Mouse (Mus musculus) left cerebral cortex, postnatal 10 days (tissue): ENCODE data around the gene Gsdma2. TPM values are rescaled to one million over a fixed set of nuclear protein-coding genes. Genes with fewer than 3 reads are reported as not detected.
"Not testable (repeated sequence)": the region's sequence is repeated elsewhere in the genome, so short reads cannot be mapped to it uniquely, and the experiment has no call there.

Experiments
- DNase-seq, 2 experiments: peaks; one replicate each; pipeline ENCODE4 v3.0.0; 2021 to 2022; ENCODE audit warnings: low spot score in 2 of 2, mixed read lengths in 1 of 2; ENCODE audit errors: extremely low spot score in 1 of 2
- intact Hi-C: fragments of 180-260 bp; cut with DNase I; formaldehyde crosslinking; loops from one replicate; pipeline ENCODE4 v1.15.1; 2025
- total RNA-seq, 2 experiments: library from RNA; stranded (reverse); gene quantifications; 2 replicates each; pipeline ENCODE4 v1.2.3; 2021

Gsdma2 gene
- not detected for total RNA-seq

DNA sequence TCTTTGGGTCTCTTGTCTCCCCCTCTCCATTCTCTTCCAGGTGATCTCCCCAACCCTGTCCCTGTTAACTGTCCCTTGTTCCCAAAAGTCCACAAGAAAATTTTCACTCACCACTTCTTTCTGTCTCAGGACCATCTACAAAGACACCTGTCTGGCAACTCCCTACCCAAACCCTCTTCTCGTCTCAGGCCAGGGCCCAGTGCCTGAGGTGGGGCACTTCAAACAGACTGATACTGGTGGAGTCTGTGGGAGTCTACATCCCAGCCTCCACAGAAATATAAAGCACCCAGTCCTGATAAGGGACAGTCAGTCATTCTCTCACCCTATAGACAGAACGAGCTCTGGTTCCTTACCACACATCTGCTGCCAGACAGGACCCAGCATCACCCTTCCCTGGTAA, at the start of gene Gsdma2:
Gene Gsdma2, plus strand, starts transcription at position 301 of the 400 bp plus-strand sequence.
- no peak for DNase-seq
- intact Hi-C loops: no loop called here

DNA sequence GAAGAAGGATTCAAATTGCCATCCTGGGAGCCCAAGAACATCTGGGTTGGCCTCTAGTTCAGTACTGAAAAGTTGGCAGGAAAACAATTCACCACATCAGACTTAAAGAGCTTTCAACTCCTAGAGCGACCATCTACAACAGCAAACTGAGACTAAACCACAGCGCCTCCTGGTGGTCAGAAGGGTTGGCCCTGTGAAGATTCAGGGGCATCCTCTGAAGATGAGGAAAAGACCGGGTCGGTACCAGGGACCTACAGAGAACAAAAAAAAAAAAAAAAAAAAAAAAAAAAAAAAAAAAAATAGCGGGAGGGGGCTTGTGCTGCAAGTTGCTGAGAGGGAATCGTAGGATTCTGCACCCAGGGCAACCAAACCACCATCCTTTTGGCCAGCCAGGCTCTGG, 49.2 kb upstream of the Gsdma2 start:
- DNase-seq: peak in 1 of 2 experiments; percentile 60
- intact Hi-C loops: no loop called here

DNA sequence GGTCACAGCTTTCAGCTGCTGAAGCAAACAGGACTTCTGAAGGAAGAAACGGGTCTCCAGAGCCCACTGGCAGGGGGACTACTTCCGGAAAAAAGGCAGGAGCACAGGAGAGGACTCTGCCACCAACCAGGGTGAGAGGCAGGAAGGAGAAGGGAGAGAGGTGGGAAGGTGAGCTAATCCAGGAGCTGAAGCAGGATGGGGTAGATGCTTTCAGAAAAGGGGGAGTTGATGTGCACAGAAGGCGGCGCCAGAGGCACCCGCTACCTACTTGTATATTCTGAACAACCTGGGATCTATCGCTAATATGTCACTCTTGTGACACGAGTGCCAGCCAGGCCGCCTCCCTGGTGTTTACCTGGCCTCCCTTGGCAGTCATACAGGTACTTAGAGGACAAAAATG, 48.6 kb upstream of the Gsdma2 start, which contains the start of gene Lrrc3c:
Gene Lrrc3c, plus strand, starts transcription at position 301 of the 400 bp plus-strand sequence.
- intact Hi-C loops: no loop called here

DNA sequence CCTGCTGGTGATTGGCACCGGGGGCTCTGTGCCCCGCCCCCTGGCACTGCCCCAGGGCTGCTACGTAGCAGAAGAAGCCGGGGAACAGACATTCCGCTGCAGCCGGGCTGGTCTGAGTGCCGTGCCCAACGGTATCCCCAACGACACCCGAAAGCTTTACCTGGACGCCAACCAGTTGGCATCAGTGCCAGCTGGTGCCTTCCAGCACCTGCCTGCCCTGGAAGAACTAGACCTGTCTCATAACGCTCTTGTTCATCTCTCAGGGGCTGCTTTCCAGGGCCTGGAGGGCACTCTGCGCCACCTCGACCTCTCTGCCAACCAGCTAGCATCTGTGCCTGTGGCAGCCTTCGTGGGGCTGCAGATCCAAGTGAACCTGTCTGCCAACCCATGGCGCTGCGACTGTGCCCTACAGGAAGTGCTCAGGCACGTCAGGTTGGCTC, 47.7 kb upstream of the Gsdma2 start:
- DNase-seq: no peak
- intact Hi-C loops: no loop called here

More for the DNA sequence above, 48.6 kb upstream of the Gsdma2 start, which contains the start of gene Lrrc3c:
- DNase-seq: no peak

DNA sequence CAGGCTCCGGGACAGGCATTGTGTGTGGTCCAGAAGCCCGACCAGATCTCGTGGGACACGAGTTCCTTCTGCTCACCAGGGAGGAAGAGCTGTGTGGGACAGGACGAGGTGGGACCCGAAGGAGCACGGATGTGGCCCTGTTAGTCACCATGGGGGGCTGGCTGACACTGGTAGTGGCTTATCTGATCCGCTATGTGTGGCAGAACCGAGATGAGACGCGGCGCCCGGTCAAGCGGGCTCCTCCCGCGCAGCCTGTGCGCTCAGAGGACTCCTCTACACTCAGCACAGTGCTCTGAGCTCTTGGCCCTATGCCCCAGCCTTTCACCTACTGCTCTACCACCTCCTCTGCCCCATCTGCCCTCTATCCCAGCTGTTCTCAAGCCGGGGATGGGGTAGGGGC, 47.3 kb upstream of the Gsdma2 start:
- DNase-seq: no peak
- intact Hi-C loops: no loop called here

DNA sequence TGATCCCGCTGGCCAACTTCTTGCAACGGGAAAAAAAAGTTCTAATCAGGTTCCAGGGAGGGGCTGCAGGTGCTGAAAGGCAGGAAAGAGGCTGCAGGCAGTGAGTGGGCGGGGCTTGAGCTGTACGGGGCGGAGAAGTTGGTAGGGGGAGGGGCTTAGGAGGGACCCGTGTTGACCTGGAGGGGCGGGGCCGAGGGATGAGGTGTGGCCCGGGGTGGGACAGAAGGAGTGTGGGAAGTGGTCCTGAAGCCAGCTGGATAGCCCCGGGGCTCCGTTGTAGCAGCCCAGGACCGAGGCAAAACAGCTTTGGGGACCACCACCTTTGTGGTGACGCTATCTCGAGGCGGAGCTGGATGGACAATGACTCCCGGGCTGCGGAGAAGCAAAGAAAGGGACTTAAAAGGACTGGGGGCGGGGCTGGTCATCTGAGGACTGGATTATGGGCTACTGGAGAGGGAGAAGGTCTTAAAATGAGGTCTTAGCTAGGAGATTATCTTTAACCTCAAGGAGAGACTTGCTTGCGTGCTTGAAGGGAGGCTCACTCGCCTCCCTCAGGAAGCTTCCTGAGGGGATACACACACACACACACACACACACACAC, 44.4 kb upstream of the Gsdma2 start:
- DNase-seq: no peak
- intact Hi-C loops: no loop called here

DNA sequence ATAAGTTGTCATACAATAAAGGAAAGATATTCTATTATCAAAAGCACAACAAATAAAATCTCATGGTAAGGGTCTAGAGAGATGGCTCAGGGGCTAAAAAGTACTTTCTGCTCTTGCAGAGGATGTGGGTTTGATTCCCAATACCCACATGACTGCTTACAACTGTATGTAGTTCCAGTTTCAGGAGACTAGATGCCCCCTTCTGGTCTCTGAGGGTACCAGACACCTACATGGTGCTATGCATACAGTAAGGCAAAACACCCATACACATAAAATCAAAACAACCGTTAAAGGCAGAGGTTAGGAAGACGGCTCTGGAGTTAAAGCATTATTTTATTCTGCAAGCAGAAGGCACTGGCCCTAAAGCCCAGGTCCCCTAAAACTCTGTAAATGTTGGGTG, 42.6 kb upstream of the Gsdma2 start:
- intact Hi-C loops: no loop called here

DNA sequence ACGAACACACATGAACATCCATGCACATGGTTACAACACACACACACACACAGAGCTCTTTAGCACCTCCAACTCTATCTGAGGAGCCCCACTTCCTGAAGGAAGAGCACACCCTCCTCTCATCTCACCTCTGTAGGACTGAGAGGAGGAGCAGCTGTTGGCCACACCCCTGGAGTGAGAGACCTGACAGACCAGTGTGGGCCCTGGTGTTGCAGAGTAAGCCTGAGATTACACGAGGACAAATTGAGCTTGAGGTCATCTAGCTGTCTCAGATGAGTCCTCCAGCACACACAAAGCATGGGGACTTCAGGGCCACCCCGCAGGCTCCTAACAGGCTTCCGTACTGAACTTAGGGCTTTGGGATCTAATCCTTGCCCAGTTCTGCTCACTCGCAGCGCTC, 41.6 kb upstream of the Gsdma2 start:
- intact Hi-C loops: loop anchor here (5.0 kb wide), 1 partner anchor 52 kb away; no protein-coding TSS in a partner anchor
- DNase-seq: not testable (repeated sequence)

More for the DNA sequence above, 42.6 kb upstream of the Gsdma2 start:
- no peak for DNase-seq

DNA sequence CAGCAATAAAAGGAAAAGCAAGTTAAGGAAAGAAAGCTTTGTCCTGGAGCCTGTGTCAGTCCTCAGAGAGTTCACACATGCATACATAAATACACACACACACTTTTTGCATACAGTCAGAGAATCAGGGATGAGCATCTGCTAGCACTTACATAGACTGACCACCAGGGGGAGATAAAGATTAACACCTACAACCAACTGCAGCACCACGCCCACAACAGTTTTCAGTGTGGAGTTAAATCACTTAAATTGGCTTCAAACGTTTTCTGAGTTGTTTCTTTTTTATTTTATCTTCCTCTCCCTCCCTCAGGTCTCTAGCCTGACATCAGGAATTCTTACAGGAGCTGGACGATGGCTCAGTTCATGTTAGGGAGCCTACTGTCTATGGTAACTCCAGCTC, 39.8 kb upstream of the Gsdma2 start:
- intact Hi-C loops: loop anchor here (5.0 kb wide), 1 partner anchor 51 kb away; no protein-coding TSS in a partner anchor
- DNase-seq: peak; percentile 36 to 51

DNA sequence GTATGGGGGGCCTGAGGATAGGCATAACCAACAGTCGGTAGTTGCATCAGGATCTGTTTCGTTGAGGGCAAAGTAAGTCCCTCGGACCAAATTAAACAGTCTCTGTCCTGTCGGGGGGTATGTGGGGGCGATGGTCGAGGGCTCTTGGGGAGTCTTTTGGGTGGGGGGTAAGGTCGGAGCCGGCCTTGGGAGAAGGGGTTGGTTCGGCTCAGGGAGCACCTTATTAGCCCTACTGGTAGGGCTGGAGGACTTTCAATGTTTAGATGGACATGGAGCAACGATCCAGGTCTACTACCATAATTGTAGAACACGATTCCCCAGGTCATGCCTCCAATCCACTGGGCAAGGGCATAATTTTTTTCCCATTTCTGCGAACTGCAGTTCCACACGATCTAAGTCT, 25.8 kb upstream of the Gsdma2 start:
- intact Hi-C loops: no loop called here
- DNase-seq: no peak

DNA sequence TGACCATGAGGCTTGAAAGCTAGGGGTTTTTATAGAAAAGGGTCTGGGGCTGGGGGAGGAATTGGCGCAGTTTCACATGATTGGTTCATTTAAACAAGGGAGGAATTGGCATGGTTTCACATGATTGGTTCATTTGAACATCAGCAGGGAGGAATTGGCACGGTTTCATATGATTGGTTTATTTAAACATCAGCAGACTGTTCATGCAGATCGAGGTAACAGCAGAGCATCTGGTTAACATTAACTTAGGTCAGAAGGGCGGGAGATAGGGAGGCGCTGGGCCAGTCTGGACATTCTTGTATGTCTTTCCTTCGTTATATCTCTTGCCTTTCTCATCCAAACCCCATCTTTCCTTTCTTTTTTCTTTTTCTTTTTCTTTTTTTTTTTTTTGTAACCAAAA, 22.6 kb upstream of the Gsdma2 start:
- intact Hi-C loops, DNase-seq: not testable (repeated sequence)

DNA sequence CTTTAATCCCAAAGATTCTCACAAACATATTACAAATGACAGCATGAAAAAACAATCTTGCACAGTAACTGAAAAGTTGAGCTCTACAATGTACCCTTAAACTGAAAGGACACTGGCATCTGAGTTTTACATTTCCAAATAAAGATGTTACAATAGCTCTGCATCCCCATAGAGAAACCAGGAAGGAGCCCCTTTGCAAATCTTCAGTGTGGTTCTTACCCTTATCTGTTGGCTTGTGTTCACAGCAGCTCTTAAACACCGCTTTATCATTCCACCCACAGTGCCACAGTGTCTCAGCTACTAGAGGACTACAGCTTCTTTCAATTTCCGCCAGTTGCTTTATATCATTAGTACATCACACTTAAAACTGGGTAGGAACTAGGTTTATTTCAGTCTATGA, 22.2 kb upstream of the Gsdma2 start:
- intact Hi-C loops, DNase-seq: not testable (repeated sequence)

DNA sequence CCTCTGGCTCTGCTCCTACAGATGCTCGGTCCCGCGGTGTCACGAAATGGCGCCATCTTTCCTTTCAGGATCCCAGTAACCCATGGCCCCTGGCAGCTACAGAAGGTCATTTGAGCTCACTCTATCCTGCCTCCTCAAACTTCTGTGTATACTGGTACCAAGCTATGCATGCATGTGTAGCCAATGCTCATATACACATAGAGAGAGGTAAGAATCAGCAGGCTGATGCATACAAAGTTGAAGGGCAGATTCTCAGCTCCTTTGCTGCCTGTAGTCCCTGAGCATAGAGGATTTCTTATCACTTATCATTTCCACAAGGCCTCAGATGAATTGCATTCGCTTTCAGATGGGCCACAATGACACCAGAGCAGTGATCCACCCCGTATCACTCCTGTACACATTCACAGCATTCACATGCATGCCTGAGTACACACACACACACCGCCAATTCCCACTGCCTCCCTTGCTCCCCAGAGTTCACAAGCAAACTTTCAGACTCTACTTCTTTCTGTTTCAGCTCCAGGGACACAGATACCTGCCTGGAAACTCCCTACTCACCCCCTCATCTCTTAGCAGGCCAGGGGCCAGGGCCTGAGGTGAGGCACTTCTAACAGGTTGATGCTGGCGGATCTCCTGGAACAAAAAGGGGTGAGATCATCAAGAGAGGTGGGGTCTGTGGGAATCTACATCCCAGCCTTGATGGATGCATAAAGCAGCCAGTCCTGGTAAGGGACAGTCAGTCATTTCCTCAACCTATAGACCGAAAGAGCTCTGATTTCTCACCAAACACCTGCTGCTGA, 20.7 kb upstream of the Gsdma2 start, which contains the start of the genes Gm12355 and Gsdma3:
Gene Gm12355, minus strand, starts transcription at position 51 of the 800 bp plus-strand sequence.
Gene Gsdma3, plus strand, starts transcription at position 750 of the 800 bp plus-strand sequence.
- no peak for DNase-seq
- intact Hi-C loops: no loop called here

DNA sequence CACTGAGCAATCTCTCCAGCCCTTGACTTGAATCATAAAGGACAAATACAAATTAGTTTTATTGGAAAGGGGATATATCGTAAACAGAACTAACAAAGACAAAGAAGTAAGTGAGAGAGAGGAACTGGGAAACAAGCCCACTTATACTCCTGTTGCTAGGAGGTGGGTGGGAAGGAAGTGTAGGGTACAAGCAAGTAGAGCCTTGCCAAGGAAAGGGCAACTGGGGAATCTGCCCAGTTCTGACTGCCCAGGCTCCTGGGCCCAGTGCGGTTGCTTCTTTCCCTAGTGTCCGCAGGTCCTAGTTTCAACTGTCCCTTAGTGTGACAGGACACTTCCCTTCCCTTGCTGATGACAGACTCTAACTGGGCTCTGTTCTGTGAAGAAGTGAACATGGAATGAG, 17.9 kb upstream of the Gsdma2 start:
- DNase-seq: no peak
- intact Hi-C loops: no loop called here

DNA sequence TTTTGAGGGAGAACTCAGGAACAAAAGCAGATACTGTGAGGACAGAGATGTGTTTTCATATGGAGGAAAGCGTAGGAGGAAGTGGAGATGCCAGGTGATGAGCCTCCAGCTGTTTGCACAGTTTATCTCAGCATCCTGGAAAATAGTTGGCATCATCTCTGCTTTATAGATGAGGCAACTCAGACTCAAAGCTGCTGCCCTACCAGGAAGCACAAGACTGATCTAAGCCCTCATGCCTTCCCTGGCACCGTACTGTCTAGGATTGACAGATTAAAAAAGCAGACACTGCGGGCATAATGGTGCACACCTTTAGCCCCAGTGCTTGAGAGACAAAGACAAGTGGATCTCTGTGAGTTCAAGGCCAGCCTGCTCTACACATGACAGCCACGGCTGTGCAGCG, 15.9 kb upstream of the Gsdma2 start:
- intact Hi-C loops: no loop called here
- no peak for DNase-seq

DNA sequence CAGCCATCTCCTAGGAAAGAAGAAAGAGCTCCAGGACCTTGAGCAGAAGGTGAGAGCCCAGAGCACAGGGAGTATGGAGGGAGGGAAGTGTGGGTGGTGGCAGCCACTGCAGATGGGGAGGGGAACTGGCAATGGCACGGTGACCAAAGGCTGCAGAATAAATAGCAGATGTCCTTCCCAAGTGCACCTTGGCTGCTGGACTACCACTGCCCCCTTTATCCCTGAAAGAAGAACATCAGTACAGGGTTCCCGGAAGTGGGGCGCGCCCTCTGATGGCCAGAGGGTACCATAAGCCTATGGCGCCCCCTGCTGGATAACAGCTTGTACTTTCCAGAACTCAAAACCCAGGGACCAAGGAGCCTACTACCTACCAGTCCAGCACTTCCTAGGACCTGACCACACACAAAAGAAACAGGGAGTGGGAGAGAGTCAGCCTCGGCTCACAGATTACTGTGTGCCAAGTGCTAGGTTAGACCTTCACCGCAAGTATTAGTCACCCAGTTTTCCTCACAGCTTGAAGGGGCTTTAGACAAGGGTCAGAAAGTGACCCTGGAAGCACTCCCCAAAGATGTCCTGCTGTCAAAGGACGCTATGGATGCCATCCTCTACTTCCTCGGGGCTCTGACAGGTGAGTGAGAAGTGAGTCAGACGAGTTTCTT, 11.1 kb upstream of the Gsdma2 start:
- intact Hi-C loops: not testable (repeated sequence)
- DNase-seq: peak in 1 of 2 experiments; percentile 31

DNA sequence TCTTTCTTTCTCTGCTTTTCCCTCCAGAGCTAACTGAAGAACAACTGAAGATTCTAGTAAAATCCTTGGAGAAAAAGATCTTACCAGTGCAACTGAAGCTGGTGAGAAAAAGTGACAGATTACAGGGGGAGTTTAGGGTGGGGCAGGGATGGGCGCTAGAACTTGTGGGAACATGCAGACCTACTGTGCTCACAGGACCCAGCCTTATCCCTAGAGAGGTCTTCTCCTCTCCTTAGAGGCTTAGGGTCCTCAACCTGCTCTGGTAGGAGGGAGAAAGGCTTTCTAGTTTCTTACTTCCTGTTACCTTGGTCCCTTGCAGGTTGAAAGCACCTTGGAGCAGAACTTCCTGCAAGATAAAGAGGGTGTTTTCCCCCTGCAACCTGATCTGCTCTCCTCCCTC, 9.1 kb upstream of the Gsdma2 start:
- no peak for DNase-seq
- intact Hi-C loops: no loop called here

DNA sequence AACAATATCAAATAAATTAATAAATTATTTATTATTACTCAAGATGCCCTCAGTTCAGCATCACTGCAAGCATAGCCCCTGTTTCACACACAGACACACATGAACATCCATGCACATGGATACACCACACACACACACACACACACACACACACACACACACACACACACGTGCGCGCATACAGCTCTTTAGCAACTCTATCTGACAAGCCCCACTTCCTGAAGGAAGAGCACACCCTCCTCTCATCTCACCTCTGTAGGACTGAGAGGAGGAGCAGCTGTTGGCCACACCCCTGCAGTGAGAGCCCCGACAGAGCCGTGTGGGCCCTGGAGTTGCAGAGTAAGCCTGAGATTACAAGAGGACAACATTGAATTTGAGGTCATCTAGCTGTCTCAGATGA, 6.5 kb upstream of the Gsdma2 start:
- no peak for DNase-seq
- intact Hi-C loops: no loop called here

DNA sequence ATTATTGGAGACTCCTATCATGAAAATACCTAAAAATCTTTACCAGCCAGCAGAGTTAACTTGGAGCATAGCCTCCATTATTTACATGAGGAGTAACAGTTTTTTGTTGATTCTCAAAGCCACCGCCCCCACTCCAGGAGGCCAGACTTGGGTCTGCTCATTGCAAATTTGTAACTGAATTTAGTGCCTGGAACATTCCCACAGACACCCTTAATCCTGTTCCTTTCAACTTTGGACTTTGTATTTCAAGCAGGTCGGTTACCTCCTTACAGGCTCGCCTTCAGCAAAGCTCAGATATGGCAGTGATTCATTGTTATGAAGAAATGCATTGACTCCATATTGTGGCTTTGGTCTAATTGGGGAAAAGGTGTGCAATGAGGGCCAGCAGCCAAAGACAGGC, 1.8 kb upstream of the Gsdma2 start:
- no peak for DNase-seq

More for the DNA sequence above, 1.8 kb upstream of the Gsdma2 start:
- intact Hi-C loops: no loop called here
